Mouse (Mus musculus): Measurements from ENCODE around the gene Chid1.

The Chid1 gene

GRCm38 (mm10) chr7:141539556-141540311 is at the start of gene Chid1:
TSS of gene Chid1 (minus strand) at chr7:141539857.
- peak; percentile 99 for DNase-seq

DNA sequence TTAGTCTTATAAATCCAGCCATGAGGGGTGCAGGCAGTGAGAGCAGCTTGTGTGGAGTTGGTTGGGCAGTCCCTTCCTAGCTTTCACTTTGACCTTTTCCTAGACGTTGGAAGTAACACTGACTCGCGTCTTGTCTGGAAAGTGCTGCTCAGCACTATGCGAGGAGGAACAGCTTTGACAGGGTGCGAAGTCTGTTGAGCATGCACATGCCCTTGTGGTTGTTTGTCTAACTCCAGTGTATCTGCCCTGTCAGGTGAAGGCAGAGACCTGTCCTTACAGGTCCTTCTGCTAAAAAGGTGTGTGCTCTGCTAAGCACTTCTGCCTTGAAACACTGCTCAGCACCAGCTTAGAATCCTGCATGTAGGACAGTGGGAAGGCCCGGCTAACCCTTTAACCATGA is 49.2 kb upstream of the Chid1 start:
- DNase-seq = no peak

- no peak for DNase-seq
These were observed 46.2 kb upstream of the Chid1 start for GRCm38 (mm10) chr7:141585881-141586280.

DNA sequence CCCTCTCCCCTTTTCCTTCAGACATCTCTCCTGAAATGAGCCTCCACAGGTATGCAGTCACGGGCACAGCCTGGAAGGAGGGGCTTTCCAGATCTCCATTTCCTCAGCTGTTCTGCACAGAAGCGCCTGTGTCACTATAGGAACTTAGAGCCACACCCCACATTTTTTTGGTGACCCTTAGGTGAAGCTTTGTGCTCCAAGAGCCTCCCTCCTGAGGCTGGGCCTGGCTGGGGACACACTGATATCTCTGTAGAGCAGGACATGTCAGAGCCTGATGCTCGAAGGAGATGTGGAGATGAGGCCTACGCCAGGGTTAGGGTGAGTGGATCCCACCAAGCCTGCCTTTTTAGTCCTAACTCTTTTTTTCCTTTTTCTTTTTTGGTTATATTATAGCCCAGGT is 45.6 kb upstream of the Chid1 start:
- no peak for DNase-seq

- no peak for DNase-seq
These were observed 44.6 kb upstream of the Chid1 start for GRCm38 (mm10) chr7:141584048-141584841.

DNA sequence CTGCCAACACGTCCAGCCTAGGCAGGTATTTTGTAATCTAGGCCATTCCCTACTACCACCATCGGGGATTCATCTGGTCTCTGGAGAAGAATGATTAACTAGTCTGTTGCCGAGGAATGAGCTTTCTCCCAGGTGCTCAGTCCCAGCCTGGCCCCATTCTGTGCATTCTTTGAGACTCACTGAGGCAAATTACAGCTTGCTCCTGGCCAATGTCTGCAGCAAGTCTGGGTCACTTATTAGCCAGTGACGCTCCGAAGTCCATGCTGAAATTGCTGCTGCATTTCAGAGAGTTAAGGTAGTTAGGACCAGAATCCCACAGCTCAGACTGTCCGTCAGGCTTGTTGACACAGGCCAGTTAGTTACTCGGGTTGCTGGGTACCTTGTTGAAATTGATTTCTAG is 41.7 kb upstream of the Chid1 start:
- no peak for DNase-seq

DNA sequence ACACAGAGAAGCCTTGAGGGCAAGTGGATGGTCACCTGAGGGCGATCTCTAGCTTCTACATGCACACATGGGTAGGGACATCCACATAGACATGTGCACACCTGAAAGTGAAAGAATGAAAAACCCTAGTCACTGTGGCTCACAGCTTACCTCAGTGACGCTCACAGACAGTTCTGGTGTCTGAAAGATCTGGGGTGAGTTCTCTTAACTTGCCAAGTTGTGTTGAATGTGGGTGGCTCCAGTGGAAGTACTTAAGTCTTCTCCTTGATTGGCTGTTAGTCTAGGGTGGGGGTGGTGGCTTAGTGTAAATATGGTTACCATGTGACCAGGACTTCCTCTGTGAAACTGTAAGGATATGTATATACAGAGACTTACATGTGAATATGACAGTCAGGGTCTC is 39.3 kb upstream of the Chid1 start:
- DNase-seq = no peak

DNA sequence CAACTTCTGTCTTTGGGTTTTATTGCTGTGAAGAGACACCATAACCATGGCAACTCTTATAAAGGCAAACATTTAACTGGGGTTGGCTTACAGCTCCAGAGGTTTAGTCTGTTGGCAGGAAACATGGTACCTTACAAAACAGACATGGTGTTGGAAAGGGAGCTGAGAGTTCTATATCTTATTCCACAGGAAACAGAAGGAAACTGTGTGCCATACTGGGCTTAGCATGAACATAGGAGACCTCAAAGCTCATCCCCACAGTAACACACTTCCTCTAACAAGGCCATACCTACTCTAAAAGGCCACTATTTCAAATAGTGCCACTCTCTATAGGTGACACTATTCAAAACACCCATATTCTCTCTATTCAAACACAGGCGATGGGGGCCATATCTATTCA is 38.9 kb upstream of the Chid1 start:
- no peak for DNase-seq

DNA sequence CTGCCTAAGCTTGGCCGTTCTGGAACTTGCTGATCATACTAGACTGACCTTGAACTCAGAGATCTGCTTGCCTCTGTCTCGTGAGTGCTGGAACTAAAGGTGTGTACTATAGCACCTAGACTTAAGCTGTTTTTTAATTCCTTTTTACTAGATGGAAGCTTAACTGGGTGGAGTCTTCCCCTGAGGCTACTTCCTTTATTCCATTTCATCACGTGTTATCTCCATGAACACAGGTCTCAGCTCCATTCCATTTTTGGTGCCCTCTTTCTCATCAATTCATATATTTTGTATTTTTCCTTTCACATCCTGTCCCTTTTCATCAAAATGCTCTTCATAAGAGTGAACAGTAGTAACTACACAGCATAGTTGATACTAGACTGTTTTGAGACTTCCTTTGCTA is 38.1 kb upstream of the Chid1 start:
- no peak for DNase-seq

DNA sequence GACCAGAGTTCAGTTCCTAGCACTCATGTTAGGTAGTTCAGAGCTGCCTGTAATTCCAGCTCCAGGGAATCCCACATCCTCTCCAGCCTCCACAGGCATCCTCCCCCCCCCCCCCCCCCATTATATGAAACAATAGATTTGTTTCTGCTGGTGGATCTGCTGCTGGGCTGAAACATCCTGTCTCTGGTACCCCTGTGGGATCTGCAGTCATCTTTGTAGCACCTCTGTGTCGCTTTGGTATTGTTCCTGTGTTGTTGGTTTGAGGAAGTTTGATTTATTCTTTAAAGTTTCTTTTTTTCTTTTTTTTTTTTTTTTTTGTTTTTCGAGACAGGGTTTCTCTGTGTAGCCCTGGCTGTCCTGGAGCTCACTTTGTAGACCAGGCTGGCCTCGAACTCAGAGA is 35.8 kb upstream of the Chid1 start:
- DNase-seq = no peak

DNA sequence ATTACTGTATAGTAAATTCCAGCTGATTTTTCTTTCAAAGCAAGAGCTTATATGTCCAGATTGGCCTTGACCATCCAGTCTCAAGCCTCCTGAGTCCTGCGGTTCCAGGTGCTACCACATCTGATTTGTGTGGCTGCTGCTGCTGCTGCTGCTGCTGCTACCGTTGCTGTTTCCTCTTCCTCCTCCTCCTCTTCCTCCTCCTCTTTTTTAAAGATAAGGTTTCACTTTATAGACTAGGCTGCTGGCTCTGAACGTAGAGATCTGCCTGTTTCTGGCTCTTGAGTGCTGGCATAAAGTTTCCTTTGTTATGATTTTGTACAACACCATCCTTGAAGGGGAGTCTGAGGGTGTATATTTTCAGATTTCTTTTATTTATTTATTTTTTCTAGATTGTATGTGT is 34.4 kb upstream of the Chid1 start:
- DNase-seq = no peak

DNA sequence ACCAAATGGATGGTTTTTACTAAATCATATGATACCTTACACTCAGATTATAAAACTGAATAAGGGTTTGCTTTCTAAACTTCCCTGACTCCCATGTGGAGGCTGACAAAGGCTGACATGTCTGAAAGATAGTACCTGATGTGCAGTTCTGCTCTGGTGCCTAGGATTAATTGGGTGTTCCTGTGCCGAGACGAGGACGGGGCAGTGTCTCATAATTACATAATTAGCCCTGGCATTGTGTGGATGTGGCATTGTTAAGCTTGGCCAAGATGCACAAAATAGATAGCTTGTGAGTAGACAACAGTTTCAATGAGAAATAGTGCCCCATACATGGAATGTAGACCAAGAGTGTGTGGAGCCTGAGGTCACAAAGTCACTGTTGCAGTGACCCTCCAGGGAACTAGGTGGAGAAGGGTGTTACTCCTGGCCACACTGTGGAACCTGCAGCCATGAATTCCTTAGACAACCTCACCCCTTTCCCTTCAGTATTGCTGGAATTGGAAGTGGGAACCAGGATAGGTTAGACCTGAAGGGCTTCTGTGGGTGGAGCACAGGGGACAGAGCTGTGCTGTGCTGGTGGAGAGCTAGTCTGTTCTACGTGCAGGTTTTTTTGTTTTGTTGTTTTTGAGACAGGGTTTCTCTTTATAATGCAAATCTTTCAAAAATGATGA is 31.1 kb upstream of the Chid1 start:
- DNase-seq = peak; percentile 57

GRCm38 (mm10) chr7:141569916-141570315 is 30.3 kb upstream of the Chid1 start:
- no peak for DNase-seq

DNA sequence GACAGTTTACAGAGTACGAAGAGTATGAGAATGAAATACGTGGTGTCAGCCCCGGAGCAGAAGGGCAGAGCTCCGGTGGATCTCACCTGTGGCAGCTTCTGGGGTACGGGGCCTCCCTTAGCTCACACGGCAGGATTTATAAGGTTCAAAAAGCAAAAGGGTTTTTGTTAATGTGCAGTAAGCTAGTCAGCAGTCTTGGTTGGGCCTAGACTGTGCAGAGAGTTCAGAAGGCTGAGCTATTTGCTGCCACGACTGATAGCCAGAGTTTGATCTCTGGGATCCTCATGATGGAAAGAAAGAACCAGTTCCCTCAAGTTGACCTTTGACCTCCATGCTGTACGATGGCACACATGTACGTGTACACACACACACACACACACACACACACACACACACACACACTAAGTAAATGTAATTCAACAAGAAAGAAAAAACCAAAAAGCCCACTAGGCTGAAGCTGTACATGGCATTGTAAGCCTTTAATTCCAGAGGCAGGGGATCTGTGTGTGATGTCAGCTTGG is 29.7 kb upstream of the Chid1 start:
- DNase-seq = no peak

GRCm38 (mm10) chr7:141566587-141566986 is 26.9 kb upstream of the Chid1 start:
- peak; percentile 46 for DNase-seq

- DNase-seq = peak; percentile 37
These were observed 24.9 kb upstream of the Chid1 start for GRCm38 (mm10) chr7:141564561-141564960.

GRCm38 (mm10) chr7:141562852-141563427 is 23.3 kb upstream of the Chid1 start:
- peak; percentile 77 for DNase-seq

DNA sequence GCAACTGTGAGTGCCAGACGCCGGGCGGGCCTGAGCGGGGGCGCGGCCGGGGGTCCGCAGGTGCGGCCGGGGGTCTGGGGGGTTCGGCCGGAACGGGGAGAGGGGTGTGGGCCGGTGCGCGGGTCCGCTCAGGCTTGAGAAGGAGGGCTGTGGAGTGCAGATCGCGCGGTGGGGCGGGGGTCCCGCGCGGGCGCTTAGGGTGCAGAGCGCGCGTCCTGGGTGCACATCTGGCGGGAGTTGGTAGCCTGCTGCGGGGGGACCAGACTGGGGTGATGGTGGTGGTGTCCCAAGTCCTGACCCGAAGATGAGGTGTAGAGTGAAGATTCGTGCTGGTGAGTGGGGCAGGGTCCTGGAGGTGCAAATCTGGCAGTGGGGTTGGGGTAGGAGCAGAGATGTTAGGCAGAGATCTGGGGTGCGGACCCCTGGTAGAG is 22.8 kb upstream of the Chid1 start:
- no peak for DNase-seq

GRCm38 (mm10) chr7:141561682-141562391 is 22.2 kb upstream of the Chid1 start, which contains the start of gene Ap2a2:
TSS of gene Ap2a2 (plus strand) at chr7:141562173.
- DNase-seq = peak; percentile 91

- DNase-seq = no peak
These were observed 20.8 kb upstream of the Chid1 start for GRCm38 (mm10) chr7:141560471-141560870.

- no peak for DNase-seq
These were observed 20.2 kb upstream of the Chid1 start for GRCm38 (mm10) chr7:141559726-141560325.

DNA sequence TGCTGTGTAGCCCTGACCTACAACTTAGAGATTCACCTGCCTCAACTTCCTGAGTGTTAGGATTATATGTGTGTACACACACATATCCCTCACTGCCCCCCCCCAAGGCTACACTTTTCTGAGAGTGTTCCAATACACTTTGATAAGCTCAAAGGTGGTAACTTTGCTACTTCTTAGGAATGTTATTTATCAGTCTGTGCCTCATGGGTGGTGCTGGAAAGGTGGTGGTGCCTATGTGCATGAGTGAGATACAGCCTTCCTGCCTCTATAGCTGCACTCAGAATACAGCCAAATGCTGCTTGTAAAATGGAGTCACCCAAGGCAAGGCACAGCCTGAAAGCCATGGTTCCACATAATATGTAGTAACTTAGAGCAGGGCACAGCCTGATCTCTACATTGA is 19.3 kb upstream of the Chid1 start:
- DNase-seq = no peak
